Comparison of ENCODE assay signal across 10 mouse cellular contexts in the genomic region with DNA sequence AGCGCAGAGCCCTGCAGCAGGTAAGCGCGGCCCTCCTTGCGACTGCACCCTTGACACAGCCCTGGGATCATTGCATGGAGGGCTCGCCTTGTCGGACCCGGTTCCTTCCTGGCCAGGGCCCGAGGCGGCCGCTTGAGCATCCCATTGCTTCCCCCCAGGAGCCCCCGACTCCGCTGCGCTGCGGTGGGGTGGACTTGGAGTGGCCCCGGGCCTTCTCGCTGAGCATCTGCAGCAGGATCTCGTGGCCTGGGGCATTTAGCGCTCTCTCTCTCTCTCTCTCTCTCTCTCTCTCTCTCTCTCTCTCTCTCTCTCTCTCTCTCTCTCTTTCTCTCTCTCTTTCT. TPM values are rescaled to one million over a fixed set of nuclear protein-coding genes. Genes with fewer than 3 reads are reported as not detected.
DNase-seq lines count a peak whose midpoint lies in the region; ATAC-seq and TF ChIP-seq lines count a peak whose summit lies in the region.
"Had no signal": no experiment of that assay in that cellular context is flagged by ENCODE, and none has a peak within 500 bp of the region (broad histone marks: within the 10 kb centered on the region; RNA-seq: fewer than 3 reads in every experiment).

No protein-coding gene starts in this region.

- H3K4me1 ChIP-seq in lung, adult 2 months (ENCODE audit: control insufficient read depth, insufficient read depth, low read length) = peaks cover 3% of the 10 kb centered on the region; the same call in 1 of the 2 replicates
- H3K4me1 ChIP-seq in embryonic facial prominence, embryonic 15.5 days = peaks cover 14% of the 10 kb centered on the region
- H3K4me1 ChIP-seq in intestine, embryonic 15.5 days (replicated peaks) = peaks cover 10% of the 10 kb centered on the region
- H3K4me1 ChIP-seq in neural tube, embryonic 12.5 days = peaks cover 18% of the 10 kb centered on the region

- WGBS in lung, adult 2 months = under 1% methylated on average over 18 of the region's 18 CpGs
- WGBS in embryonic facial prominence, embryonic 15.5 days = 0% methylated on average over 18 of the region's 18 CpGs
- WGBS in intestine, embryonic 15.5 days = under 1% methylated on average over 18 of the region's 18 CpGs
- under 1% methylated on average over 18 of the region's 18 CpGs for WGBS in neural tube, embryonic 12.5 days

- no peak overlapping the region for H3K27ac ChIP-seq in embryonic facial prominence, embryonic 15.5 days (replicated peaks)
- H3K27ac ChIP-seq in intestine, embryonic 15.5 days = no peak overlapping the region
- H3K27ac ChIP-seq in neural tube, embryonic 12.5 days = no peak overlapping the region

- TF ChIP-seq CTCF in lung, adult 2 months (IDR thresholded peaks at IDR 0.05; ENCODE audit: insufficient read depth, low read length) = no peak

- peak overlapping the region; percentile 90 for H3K4me3 ChIP-seq in lung, adult 2 months (replicated peaks; ENCODE audit: extremely low read depth, low read depth, low read length)
- H3K4me3 ChIP-seq in embryonic facial prominence, embryonic 15.5 days (replicated peaks) = peak overlapping the region; percentile 96
- peak overlapping the region; percentile 64 for H3K4me3 ChIP-seq in intestine, embryonic 15.5 days (replicated peaks)
- H3K4me3 ChIP-seq in neural tube, embryonic 12.5 days = peak overlapping the region; percentile 81

- no peak for TF ChIP-seq POLR2A in lung, adult 2 months (IDR thresholded peaks at IDR 0.05; ENCODE audit: borderline replicate concordance, extremely low read depth, low read depth, low read length)

- ATAC-seq in embryonic facial prominence, embryonic 15.5 days (ENCODE audit: insufficient number of reproducible peaks, low FRiP score, low TSS enrichment, low read depth) = peak; percentile 48
- ATAC-seq in intestine, embryonic 15.5 days = no peak
- peak; percentile 73; the same call in 1 of the 2 replicates for ATAC-seq in neural tube, embryonic 12.5 days (ENCODE audit: low FRiP score, low read depth)

- H3K9ac ChIP-seq in embryonic facial prominence, embryonic 15.5 days = peak overlapping the region; percentile 60
- H3K9ac ChIP-seq in intestine, embryonic 15.5 days = peak overlapping the region; percentile 62
- peak overlapping the region; percentile 82 for H3K9ac ChIP-seq in neural tube, embryonic 12.5 days

- H3K9me3 ChIP-seq in embryonic facial prominence, embryonic 15.5 days (replicated peaks) = no peaks in the 10 kb centered on the region
- no peaks in the 10 kb centered on the region for H3K9me3 ChIP-seq in intestine, embryonic 15.5 days
- H3K9me3 ChIP-seq in neural tube, embryonic 12.5 days = no peaks in the 10 kb centered on the region

- peak overlapping the region; percentile 74 for H3K4me2 ChIP-seq in embryonic facial prominence, embryonic 15.5 days (replicated peaks)
- H3K4me2 ChIP-seq in intestine, embryonic 15.5 days (replicated peaks) = peak overlapping the region; percentile 80
- H3K4me2 ChIP-seq in neural tube, embryonic 12.5 days (replicated peaks) = peak overlapping the region; percentile 81

- no peak for DNase-seq in lung, adult 2 months
- DNase-seq in lung, postnatal 4 days = no peak
- DNase-seq in urinary bladder, adult 18-20 months (ENCODE audit: low spot score in 2 of 2) = no peak
- DNase-seq in adrenal gland, postnatal 36 days = no peak
- no peak for DNase-seq in B cell, adult 2 months

- no peaks in the 10 kb centered on the region for H3K27me3 ChIP-seq in embryonic facial prominence, embryonic 15.5 days
- no peaks in the 10 kb centered on the region for H3K27me3 ChIP-seq in intestine, embryonic 15.5 days (replicated peaks)
- H3K27me3 ChIP-seq in neural tube, embryonic 12.5 days (replicated peaks) = no peaks in the 10 kb centered on the region

- H3K36me3 ChIP-seq in embryonic facial prominence, embryonic 15.5 days = 0 out of 2 replicates have a peak, but pooled peaks cover 3% of the 10 kb centered on the region
- no peaks in the 10 kb centered on the region for H3K36me3 ChIP-seq in intestine, embryonic 15.5 days
- no peaks in the 10 kb centered on the region; the same call in 1 of the 2 replicates for H3K36me3 ChIP-seq in neural tube, embryonic 12.5 days

RNA-seq across cellular contexts. Expression of a gene that starts 0.2 kb away (rescaled TPM):
- polyA plus RNA-seq in lung, adult 2 months (2012; rRNA removed) = 4.0 and 5.3 TPM in 2 replicates
- polyA plus RNA-seq in embryonic facial prominence, embryonic 15.5 days (2015; fragmentation: Nextera tagmentation; extraction: Ambion mirVana) = 22.5 and 25.4 TPM in 2 replicates
- polyA plus RNA-seq in intestine, embryonic 15.5 days (2015; fragmentation: Nextera tagmentation; extraction: Ambion mirVana) = 16.4 and 17.3 TPM in 2 replicates
- polyA plus RNA-seq in neural tube, embryonic 12.5 days (2016; fragmentation: Nextera tagmentation; extraction: Ambion mirVana) = 36.7 and 37.0 TPM in 2 replicates
- 1 to 10 TPM; 9.3 to 9.6 TPM for total RNA-seq in adrenal gland, postnatal 36 days (2021)

RNA-seq across cellular contexts. Expression of a gene that starts 21.4 kb away (rescaled TPM):
- polyA plus RNA-seq in lung, adult 2 months (2012; rRNA removed) = not detected in 2 replicates
- 0.51 TPM in 1 of 2 replicates, not detected in the other for polyA plus RNA-seq in embryonic facial prominence, embryonic 15.5 days (2015; fragmentation: Nextera tagmentation; extraction: Ambion mirVana)
- polyA plus RNA-seq in intestine, embryonic 15.5 days (2015; fragmentation: Nextera tagmentation; extraction: Ambion mirVana) = not detected in 2 replicates
- polyA plus RNA-seq in neural tube, embryonic 12.5 days (2016; fragmentation: Nextera tagmentation; extraction: Ambion mirVana) = not detected in 2 replicates
- 1 to 10 TPM; 3.0 to 4.1 TPM for total RNA-seq in adrenal gland, postnatal 36 days (2021)

RNA-seq across cellular contexts. Expression of a gene that starts 43.0 kb away (rescaled TPM):
- polyA plus RNA-seq in lung, adult 2 months (2012; rRNA removed) = 0.42 and 0.73 TPM in 2 replicates
- 0.89 and 1.4 TPM in 2 replicates for polyA plus RNA-seq in embryonic facial prominence, embryonic 15.5 days (2015; fragmentation: Nextera tagmentation; extraction: Ambion mirVana)
- 2.0 and 2.3 TPM in 2 replicates for polyA plus RNA-seq in intestine, embryonic 15.5 days (2015; fragmentation: Nextera tagmentation; extraction: Ambion mirVana)
- 0.27 and 0.42 TPM in 2 replicates for polyA plus RNA-seq in neural tube, embryonic 12.5 days (2016; fragmentation: Nextera tagmentation; extraction: Ambion mirVana)
- total RNA-seq in adrenal gland, postnatal 36 days (2021) = under 1 TPM in 1 of 2 experiments, not detected in 1; 0.13 TPM
- total RNA-seq: layer of hippocampus, postnatal 36 days had no signal
- polyA plus RNA-seq: brain, embryonic 14.5 days had no signal
